Mouse (Mus musculus) small intestine, adult 2 months (tissue): ENCODE results near the gene Sectm1a.

Experiments used
- CTCF ChIP-seq: fragments of 200-500 bp; IDR thresholded peaks from 2 replicates; pipeline ENCODE4 v1.5.1; 2012; ENCODE audit warnings: low read depth, mild to moderate bottlenecking, control low read depth, inconsistent platforms, low read length, moderate library complexity, mixed read lengths; ENCODE audit not compliant: insufficient replicate concordance, insufficient read length; ENCODE audit errors: extremely low read depth
- POLR2A ChIP-seq: fragments of 200-500 bp; IDR thresholded peaks from 2 replicates; pipeline ENCODE4 v1.6.1; 2012; ENCODE audit warnings: low read depth, mild to moderate bottlenecking, control low read depth, inconsistent platforms, low read length, moderate library complexity

GRCm38 (mm10) chr11:121038366-121039240 is 42.4 kb downstream of the Sectm1a start:
- TF ChIP-seq CTCF (no peak), POLR2A (no peak)
